Mouse (Mus musculus): Measurements from ENCODE around the gene Tmem151a. TPM values are rescaled to one million over a fixed set of nuclear protein-coding genes. Genes with fewer than 3 reads are reported as not detected.

The Tmem151a gene
- polyA plus RNA-seq (2017; shearing (Covaris generic)): not detected

GRCm38 (mm10) chr19:5085145-5085863 is at the start of gene Tmem151a:
Gene Tmem151a (minus strand): TSS chr19:5085531.

GRCm38 (mm10) chr19:5118384-5118698 is 33.0 kb upstream of the Tmem151a start, which contains the start of gene Klc2:
Gene Klc2 (minus strand): TSS chr19:5118560.

GRCm38 (mm10) chr19:5106731-5107191 is 21.4 kb upstream of the Tmem151a start, which contains the start of gene Rab1b:
Gene Rab1b (minus strand): TSS chr19:5107072.

GRCm38 (mm10) chr19:5098363-5099143 is 13.2 kb upstream of the Tmem151a start, which contains the start of gene Cnih2:
Gene Cnih2 (minus strand): TSS chr19:5098521.

GRCm38 (mm10) chr19:5087884-5088728 is 2.8 kb upstream of the Tmem151a start, which contains the start of gene Yif1a:
Gene Yif1a (plus strand): TSS chr19:5088538.

GRCm38 (mm10) chr19:5067867-5068569 is 17.3 kb downstream of the Tmem151a start, which contains the start of gene Cd248:
Gene Cd248 (plus strand): TSS chr19:5068078.

GRCm38 (mm10) chr19:5050047-5050905 is 35.1 kb downstream of the Tmem151a start, which contains the start of gene Rin1:
Gene Rin1 (plus strand): TSS chr19:5050481.

GRCm38 (mm10) chr19:5040862-5041523 is 44.3 kb downstream of the Tmem151a start, which contains the start of gene Brms1:
Gene Brms1 (plus strand): TSS chr19:5041354.

GRCm38 (mm10) chr19:5038709-5039156 is 46.6 kb downstream of the Tmem151a start, which contains the start of the genes B4gat1 and AC124502.3:
Gene B4gat1 (plus strand): TSS chr19:5038826.
Gene AC124502.3 (plus strand): TSS chr19:5038891.

GRCm38 (mm10) chr19:5023621-5024479 is 61.5 kb downstream of the Tmem151a start, which contains the start of gene Slc29a2:
Gene Slc29a2 (plus strand): TSS chr19:5023860.

Other genes with a start within 250 kb of the Tmem151a start
- 213 TPM for gene Ccs, start 246.2 kb downstream of the Tmem151a start, polyA plus RNA-seq (2017; shearing (Covaris generic))
- gene Ccdc87, start 246.2 kb downstream of the Tmem151a start, polyA plus RNA-seq (2017; shearing (Covaris generic)): 0.28 TPM
- gene Ctsf, start 230.4 kb downstream of the Tmem151a start, polyA plus RNA-seq (2017; shearing (Covaris generic)): 7.4 TPM
- gene Actn3, start 207.6 kb downstream of the Tmem151a start, polyA plus RNA-seq (2017; shearing (Covaris generic)): 0.10 TPM
- 7.9 TPM for gene Zdhhc24, start 206.9 kb downstream of the Tmem151a start, polyA plus RNA-seq (2017; shearing (Covaris generic))
- 0.92 TPM for gene Bbs1, start 178.9 kb downstream of the Tmem151a start, polyA plus RNA-seq (2017; shearing (Covaris generic))
- 136 TPM for gene Dpp3, start 157.2 kb downstream of the Tmem151a start, polyA plus RNA-seq (2017; shearing (Covaris generic))
- 0.65 TPM for gene Peli3, start 142.4 kb downstream of the Tmem151a start, polyA plus RNA-seq (2017; shearing (Covaris generic))
- gene Mrpl11, start 123.4 kb downstream of the Tmem151a start, polyA plus RNA-seq (2017; shearing (Covaris generic)): 59.2 TPM
- gene Npas4, start 95.2 kb downstream of the Tmem151a start, polyA plus RNA-seq (2017; shearing (Covaris generic)): 1.8 TPM
- 2.0 TPM for gene Slc29a2, start 61.7 kb downstream of the Tmem151a start, polyA plus RNA-seq (2017; shearing (Covaris generic))
- gene B4gat1, start 46.7 kb downstream of the Tmem151a start, polyA plus RNA-seq (2017; shearing (Covaris generic)): 18.7 TPM
- 3.6 TPM for gene AC124502.3, start 46.6 kb downstream of the Tmem151a start, polyA plus RNA-seq (2017; shearing (Covaris generic))
- gene Brms1, start 44.2 kb downstream of the Tmem151a start, polyA plus RNA-seq (2017; shearing (Covaris generic)): 81.9 TPM
- 0.26 TPM for gene Rin1, start 35.0 kb downstream of the Tmem151a start, polyA plus RNA-seq (2017; shearing (Covaris generic))
- gene Cd248, start 17.5 kb downstream of the Tmem151a start, polyA plus RNA-seq (2017; shearing (Covaris generic)): not detected
- 58.0 TPM for gene Yif1a, start 3.0 kb upstream of the Tmem151a start, polyA plus RNA-seq (2017; shearing (Covaris generic))
- 1.4 TPM for gene Cnih2, start 13.0 kb upstream of the Tmem151a start, polyA plus RNA-seq (2017; shearing (Covaris generic))
- gene Rab1b, start 21.5 kb upstream of the Tmem151a start, polyA plus RNA-seq (2017; shearing (Covaris generic)): 240 TPM
- 3.3 TPM for gene Klc2, start 33.0 kb upstream of the Tmem151a start, polyA plus RNA-seq (2017; shearing (Covaris generic))
- 16.5 TPM for gene Pacs1, start 187.6 kb upstream of the Tmem151a start, polyA plus RNA-seq (2017; shearing (Covaris generic))
- 415 TPM for gene Sf3b2, start 209.9 kb upstream of the Tmem151a start, polyA plus RNA-seq (2017; shearing (Covaris generic))
- gene Gal3st3, start 212.8 kb upstream of the Tmem151a start, polyA plus RNA-seq (2017; shearing (Covaris generic)): not detected